Mouse (Mus musculus) gastrocnemius, postnatal 14 days (tissue): Measurements from ENCODE around the gene Sfpq. TPM values are rescaled to one million over a fixed set of nuclear protein-coding genes. Genes with fewer than 3 reads are reported as not detected.

Experiments used
- DNase-seq: peaks from one replicate; pipeline ENCODE4 v3.0.0; 2021; ENCODE audit warnings: mixed read lengths
- intact Hi-C: fragments of 180-260 bp; cut with DNase I; formaldehyde crosslinking; loops from one replicate; pipeline ENCODE4 v1.15.1; 2025; ENCODE audit warnings: low total_unique reads
- total RNA-seq, 2 experiments: library from RNA; stranded (reverse); gene quantifications; 2 replicates each; pipeline ENCODE4 v1.2.3; 2021

The Sfpq gene
- total RNA-seq, 2 experiments from 2014 or later, result 66.4 to 70.0 TPM

DNA sequence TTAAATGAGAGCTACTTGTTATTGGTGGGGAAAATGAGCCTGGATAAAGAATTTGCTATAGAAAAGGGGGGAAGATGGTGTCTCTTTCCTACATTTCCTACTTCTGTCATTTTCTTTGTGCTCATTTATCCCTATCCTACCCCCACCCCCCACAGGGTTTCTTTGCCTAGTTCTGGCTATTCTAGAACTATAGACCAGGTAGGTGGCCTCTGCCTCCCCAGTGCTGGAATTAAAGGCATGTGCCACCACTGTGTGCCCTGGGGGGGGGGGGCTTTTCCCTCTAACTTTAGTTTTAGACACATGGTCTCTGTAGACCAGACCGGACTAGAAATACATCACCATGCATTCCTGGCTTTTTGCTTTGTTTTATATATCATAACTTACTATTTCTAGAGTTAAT, 3.1 kb downstream of the Sfpq start:
- intact Hi-C loops, result no loop called here
- no peak for DNase-seq

DNA sequence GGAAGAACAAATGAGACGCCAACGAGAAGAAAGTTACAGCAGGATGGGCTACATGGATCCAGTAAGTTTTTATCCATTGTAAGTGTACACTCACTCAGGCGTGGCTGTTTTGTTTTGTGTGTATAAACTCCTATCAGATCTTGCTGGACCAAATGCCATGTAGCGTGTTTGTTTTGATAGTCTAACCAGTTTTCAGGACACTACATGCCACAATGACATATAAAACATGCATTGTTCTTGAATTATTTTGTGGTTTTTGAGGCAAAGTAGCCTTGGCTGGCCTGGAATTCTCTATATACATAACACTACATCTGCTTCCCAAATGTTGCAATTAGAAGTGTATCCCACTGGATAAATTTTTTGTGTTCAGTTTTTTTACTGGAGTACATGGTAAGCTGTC, 5.7 kb downstream of the Sfpq start:
- intact Hi-C loops, result no loop called here

DNA sequence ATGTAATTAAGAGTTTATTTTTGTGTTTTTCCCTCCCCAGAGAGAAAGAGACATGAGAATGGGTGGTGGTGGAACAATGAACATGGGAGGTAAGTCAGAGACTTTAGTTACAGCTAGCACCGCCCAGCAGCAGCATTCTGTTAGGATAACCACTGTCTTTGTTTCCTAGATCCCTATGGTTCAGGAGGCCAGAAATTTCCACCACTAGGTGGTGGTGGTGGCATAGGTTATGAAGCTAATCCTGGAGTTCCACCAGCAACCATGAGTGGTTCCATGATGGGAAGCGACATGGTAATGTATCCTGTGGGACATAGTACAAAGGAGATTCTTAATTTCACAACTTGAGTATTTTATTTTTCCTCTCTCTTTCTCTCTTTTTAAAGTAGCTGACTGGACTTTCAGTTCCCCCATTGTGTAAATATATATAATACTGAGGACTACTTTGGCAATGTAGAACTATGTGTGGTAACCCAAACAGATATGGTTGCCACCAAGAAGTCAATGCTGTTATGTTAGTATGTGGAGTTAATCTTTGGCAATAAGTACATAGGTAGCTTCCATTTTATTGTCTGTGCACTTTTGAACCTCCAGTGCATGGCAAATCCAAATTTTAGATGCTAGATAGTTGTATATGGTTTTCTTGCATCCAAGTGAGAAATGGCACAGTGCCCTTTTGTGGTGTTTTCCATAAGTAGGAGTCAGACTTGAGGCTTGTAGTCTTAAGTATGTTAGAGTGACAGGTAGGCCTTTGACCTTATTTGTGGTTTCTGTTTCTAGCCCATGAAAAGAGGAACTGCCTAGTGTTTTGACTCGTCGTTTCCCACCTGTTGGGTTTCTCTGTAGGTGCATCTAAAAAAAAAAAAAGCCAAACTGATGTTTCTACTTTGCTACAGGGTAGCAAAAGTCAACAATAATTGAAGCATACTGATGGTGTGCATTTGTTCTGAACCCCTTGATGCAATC, 6.4 kb downstream of the Sfpq start:
- intact Hi-C loops, result no loop called here
- peak; percentile 14 for DNase-seq

More for the DNA sequence above, 5.7 kb downstream of the Sfpq start:
- no peak for DNase-seq

GRCm38 (mm10) chr4:127037158-127037557, 16.0 kb downstream of the Sfpq start:
- DNase-seq, result no peak
- intact Hi-C loops, result no loop called here

DNA sequence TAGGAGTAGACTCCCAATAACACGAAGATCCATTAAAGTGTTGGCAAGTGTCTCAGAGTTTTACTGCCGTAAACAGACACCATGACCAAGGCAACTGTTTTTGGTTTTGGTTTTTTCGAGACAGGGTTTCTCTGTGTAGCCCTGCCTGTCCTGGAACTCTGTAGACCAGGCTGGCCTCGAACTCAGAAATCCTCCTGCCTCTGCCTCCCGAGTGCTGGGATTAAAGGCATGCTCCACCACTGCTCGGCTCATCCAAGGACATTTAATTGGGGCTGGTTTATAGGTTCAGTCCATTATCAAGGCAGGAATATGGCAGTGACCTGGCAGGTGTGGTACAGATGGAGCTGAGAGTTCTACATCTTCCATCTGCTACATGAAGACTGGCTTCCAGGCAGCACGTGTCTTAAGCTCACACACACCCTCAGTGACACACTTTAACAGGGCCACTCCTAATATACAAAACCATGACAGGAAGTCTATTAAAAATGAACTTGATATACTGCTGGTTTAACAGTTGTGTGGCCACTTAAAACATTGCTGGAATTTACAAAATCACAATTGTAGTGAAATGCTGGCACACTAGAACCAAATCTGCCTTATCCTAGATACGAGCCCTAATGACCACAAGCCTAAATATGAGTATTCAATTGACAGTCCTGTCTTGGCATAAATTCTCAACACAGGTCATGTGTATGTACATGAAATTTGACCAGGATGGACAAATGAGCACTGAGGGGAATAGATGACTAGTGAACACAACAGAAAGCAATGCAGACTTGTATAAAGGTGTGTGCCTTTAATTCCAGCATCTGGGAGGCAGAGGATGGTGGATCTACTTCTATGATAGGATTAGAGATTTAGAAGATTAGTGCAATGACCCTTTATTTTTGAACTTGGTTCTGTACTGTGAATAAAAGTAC, 17.0 kb downstream of the Sfpq start:
- intact Hi-C loops, result no loop called here
- DNase-seq, result no peak

- intact Hi-C loops, result no loop called here
- no peak for DNase-seq
Observed at GRCm38 (mm10) chr4:127038828-127039349, 17.8 kb downstream of the Sfpq start.

DNA sequence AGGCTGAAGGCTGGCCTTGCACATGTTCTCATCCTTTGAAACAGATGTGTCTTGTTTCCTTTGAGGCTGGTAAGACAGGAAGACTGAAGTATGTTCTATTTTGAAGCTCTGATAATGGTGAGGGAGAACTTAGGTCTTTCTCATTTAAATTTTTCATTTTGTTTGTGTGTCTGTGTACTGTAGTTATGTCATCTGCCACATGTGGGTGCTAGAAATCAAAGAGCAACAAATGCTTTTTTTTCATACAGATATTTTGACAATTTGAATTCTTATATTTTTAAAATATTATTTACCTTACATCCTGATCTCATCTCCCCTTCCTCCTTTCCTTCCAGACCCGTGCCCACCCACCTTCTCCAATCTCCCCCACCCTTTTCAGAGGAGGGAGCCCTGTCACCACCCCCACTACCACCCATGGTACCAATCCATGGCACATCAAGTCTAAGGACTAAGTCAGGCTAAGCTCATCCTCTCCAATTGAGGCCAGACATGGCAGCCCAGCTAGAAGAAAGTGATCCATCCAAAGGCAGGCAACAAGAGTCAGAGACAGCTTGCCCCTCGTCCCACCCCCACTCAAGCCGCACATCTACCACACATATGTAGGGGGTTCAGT, 18.9 kb downstream of the Sfpq start:
- intact Hi-C loops, result no loop called here
- DNase-seq, result no peak

DNA sequence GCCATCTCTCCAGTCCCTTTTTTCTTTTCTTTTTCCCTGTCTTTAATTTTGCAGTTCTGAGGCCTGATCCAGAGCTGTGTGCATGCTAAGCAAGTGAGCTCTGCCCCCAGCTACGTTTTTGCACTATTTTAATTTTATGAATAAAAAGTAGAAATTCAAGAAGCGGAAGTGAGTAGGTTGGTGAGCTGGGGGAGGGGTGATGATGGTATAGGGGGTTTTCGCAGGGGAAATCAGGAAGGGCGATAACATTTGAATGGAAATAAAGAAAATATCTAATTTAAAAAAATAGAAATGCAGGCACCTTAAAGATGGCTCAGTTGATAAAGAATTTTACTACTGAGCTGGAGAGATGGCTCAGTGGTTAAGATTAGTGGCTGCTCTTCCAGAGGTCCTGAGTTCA, 22.4 kb downstream of the Sfpq start:
- intact Hi-C loops, result no loop called here
- DNase-seq, result no peak

GRCm38 (mm10) chr4:127051121-127051520, 30.0 kb downstream of the Sfpq start:
- intact Hi-C loops, result no loop called here
- no peak for DNase-seq

DNA sequence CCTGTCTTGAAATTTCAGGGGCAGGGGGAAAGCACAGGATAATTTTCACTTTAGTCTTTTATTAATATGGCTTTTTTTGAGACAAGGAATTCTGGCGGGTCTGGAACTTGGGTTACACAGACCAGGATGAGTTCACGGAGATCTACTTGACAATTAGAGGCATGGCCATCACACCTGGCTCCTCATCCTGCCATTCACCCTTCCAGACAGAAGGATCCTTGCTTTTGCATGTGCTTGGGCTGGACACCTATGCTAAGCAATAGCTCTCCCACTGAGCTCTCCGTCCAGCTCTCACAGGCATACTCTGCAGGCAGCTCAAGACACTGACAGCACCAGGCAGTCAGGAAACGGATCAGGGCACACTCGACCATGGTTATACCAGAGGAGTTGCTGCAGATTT, 31.9 kb downstream of the Sfpq start:
- DNase-seq, result no peak
- intact Hi-C loops, result no loop called here

DNA sequence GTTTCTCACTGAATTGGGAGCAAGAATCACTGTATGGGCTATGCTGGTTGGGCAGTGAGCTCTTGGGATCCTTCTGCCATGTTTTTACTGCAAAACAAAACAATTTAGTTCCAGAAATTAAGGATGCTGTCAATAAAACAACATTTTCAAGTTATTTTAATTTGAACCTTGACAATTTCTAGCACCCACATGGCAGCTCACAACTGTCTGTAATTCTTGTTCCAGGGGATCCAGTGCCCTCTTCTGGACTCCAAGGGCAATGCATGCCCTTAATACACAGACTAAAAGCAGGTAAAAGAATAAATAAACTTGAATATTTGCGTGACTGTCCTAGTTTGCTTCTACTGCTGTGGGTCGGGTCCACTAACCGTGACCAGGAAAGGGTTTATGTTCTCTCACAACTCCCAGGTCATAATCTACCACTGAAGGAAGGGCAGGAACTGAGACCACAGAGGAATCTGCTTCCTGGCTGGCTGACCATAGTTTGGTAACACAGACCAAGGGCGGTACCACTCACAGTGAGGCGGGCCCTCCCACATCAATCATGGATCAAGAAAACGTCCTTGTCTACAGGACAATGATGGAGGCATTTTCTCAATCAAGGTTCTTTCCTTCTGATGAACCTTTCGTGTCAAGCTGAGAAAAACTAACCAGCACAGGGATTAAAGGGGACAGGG, 33.5 kb downstream of the Sfpq start:
- DNase-seq, result no peak

DNA sequence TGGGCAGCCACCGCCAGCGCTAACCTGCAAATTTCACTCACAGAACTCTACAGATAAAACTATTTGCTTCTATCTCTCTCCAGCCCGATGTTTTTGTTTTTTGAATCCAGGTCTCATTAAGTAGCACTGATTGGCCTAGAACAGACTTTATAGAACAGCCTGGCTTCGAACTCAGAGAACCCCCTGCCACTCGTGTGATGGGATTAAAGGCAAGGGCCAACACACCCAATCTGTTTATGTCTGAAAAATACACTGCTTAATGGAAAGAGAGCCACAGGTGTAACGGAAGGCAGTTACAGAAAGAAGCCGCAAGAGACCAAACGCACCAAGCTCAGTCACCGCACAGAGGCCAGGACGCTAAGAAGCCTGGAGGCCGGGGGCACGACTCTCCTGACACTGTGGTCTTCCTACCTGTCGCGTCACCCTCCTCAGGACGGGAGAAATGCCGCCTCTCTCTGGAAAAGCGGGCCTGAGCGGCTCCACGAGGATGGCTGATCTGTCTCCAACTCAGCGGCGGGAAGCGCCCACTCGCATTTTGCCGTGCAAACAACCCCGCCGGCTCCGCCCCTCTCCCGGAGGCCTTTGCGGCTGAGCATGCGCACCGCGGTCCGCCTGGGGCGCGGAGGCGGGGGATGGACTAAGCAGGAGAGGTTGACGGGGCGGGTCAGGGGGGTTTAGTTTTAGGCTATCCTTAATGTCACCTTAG, 39.6 kb downstream of the Sfpq start, which contains the start of gene Zmym1:
Gene Zmym1, minus strand, starts transcription at position 568 of the 706 bp plus-strand sequence.
- DNase-seq, result peak; percentile 93
- intact Hi-C loops, result no loop called here

More for the DNA sequence above, 33.5 kb downstream of the Sfpq start:
- intact Hi-C loops, result no loop called here

- intact Hi-C loops, result no loop called here
- no peak for DNase-seq
Observed at GRCm38 (mm10) chr4:127064051-127064450, 42.9 kb downstream of the Sfpq start.

DNA sequence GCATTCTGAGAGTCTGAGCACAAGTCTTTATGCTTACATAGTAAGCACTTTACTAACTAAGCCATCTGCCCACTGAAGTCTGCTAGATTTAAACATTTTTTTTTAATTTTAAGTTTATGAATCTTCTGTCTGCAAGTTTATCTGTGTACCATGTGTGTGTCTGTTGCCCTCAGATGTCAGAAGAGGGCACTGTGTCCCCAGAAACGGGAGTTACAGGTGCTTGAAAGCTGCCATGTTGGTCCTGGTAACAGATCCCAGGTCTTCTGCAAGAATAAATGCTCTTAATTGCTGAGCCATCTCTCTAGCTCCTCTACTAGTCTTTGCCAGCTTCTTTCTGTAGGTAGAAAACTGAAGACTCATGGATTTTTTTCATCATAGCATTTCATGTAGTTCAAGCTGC, 53.8 kb downstream of the Sfpq start:
- DNase-seq, result no peak
- intact Hi-C loops, result no loop called here

DNA sequence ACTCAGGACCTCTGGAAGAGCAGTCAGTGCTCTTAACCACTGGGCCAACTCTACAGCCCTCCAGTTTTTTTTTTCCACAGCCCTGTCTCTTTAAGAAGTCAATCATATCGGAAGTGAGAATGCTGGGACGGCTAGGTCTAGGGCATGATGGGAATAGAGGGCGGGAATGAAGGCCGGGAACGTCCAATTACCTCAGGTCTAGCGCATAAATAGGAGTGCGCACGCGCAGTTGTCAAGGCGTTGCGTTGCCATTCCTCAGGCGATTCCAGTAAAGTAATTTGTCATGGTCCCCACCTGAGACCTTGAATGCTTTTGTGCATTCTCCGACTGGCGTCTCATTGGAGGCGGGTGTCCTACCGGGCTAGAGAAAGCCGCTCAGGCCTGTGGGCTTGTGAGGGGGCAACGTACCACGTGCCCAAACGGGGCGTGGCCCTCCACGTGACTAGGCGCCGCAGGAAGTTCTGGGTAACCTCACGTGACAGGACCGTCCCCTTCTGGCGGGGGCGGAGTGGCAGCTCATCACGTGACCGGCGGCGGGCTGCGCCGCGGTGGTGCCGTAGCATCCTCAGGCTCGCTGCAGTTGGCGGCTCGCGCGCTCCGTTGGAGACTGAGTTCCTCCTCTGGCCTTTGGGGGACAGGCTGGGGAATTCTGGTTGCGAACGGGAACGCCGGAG, 55.9 kb downstream of the Sfpq start, which contains the start of gene Zmym6:
Gene Zmym6, plus strand, starts transcription at position 509 of the 674 bp plus-strand sequence.
- intact Hi-C loops, result no loop called here

DNA sequence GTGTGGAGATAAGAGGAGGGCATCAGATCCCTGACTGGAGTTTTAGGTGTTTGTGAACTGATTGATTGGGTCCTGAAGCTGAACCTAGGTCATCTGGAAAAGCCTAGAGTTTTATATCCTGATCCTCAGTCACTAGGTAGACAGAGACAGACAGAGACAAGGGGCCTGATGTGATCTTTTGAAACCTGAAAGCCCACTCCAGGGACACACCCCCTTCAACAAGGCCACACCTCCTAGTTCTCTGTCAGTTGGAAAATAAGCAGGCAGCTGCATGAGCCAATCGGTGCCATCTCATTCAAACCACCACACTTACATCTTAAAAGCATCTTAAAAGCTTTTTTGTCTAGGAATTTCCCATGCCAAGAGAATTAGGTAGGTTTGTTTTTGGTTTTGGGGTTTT, 59.7 kb downstream of the Sfpq start:
- DNase-seq, result no peak
- intact Hi-C loops, result no loop called here

More for the DNA sequence above, 55.9 kb downstream of the Sfpq start, which contains the start of gene Zmym6:
- peak; percentile 95 for DNase-seq

DNA sequence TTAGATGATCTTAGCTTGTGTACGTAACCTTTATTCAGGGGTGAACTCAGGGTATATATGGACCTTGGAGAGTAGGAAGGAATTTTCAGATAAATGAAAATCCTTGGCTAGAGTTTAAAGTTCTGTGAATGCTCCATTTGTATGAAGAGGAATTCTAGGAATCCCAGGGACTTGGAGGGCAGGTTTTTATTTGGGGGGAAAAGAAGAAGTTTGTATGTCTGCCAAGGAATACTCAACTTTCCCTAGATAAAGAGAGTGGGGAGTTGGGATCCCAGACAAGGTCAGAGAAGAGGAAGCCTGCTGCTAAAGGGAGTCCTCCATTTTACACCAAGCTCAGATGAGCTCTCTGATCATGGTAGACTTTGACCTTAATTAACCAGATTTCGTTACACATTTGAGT, 62.0 kb downstream of the Sfpq start:
- intact Hi-C loops, result no loop called here
- DNase-seq, result no peak

GRCm38 (mm10) chr4:127085761-127086160, 64.6 kb downstream of the Sfpq start:
- no peak for DNase-seq
- intact Hi-C loops, result no loop called here
